Mouse (Mus musculus) layer of hippocampus, adult 11-12 months (tissue): ENCODE measurements around the gene Pxdc1.
A peak's percentile ranks its signal among the peaks of the same experiment; 100 is the strongest.

ENCODE experiments used
- DNase-seq: peaks from one replicate; pipeline ENCODE4 v3.0.0; 2022; ENCODE audit warnings: low spot score

Gene Pxdc1

DNA sequence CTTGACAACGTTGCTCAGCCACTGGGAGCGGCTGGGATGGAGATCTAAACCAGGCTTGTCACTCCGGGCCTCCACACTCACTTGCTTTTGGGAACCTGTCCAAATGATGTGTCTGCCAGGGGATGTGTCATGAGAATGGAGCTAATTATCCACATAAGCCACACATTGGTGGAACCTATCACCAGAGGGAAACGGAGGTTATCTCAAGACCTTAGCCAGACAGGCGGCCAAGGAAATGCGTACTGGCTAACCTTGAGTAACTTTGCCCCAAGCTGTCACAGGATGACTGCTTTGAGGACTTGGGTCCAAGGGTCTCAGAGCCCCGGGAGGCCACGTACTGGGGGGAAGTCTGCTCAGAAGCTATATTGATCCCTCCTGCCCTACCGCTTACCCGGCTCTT is 2.3 kb downstream of the Pxdc1 start:
- DNase-seq = peak; percentile 65

DNA sequence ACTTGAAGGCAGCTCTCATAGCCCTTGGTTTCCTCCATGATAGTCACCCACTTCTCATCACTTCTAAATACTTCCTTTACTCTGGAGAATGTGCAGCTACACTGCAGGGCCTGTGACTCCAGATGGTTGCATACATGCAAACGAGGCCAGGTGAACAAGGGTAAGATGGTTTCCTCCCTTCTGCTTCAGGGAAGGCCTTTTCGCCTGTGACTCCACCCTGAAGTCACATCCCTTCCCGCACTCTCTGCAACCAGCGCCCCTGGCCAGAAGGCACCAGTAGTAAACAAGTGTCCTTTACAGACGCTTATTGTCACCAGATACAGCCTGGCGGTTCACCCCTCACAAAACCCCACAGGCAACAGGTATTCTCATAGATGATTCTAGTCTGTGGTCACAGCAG is 2.9 kb downstream of the Pxdc1 start:
- DNase-seq = no peak

DNA sequence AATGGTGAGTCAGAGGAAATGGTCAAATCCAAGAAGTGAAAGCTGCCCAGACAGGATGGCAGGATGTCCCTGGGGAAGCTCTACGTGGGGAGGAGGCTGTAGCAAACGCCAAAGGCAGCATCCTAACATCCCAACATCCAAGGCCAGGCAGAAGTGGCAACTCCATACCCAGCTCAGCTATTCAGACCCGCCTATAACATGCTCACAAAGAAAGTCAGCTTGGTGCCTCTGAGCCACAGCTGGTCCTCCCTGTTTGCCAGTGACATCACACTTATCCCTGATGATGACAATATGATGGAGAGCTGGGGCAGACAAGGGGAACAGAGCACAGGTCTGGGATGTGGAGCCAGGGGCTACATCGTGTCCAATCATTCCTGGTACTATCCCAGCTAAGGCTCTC is 5.5 kb downstream of the Pxdc1 start:
- DNase-seq = no peak

DNA sequence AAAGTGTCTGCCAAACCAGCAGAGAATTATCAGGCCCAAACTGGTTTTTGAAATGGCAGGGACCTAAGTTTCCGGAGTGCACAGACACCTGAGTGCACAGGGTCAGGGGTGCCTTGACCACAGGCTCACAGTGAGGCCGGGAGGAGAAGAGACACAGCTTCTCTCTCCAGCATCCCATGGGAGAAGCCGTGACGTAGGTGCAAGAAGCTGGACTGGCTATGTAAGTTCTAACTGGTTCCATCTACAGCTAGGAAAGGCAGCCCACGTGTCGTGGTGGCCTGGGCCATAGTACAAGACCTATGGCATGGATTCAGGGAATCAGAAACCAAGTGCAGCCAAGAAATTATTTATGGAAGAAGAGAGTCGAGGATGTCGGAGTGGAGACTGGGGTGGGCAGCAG is 6.1 kb downstream of the Pxdc1 start:
- no peak for DNase-seq

DNA sequence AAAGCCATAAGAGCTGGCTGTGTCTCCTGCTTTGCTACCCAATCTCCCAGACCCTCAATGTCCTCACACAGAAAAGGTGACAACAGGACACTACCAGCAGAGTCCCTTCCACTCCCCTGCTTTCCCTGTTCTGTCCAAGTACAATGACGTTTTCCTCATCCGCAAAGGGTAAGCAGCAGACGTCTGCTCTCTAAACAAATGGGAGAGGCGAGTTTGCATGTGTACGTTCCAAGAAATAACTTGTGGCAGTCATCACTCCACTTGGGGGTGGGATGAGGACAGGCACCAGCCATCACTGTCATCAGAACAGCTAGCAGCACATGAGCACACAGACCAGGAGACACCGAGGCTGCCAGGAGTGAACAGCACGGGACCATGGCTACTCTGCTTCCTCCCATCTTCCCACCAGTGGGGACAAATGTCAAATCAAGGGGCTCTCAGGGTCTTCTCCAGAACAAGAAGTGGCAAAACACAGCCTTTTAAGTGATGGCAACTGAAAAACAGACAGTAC is 7.0 kb downstream of the Pxdc1 start:
- DNase-seq = no peak

DNA sequence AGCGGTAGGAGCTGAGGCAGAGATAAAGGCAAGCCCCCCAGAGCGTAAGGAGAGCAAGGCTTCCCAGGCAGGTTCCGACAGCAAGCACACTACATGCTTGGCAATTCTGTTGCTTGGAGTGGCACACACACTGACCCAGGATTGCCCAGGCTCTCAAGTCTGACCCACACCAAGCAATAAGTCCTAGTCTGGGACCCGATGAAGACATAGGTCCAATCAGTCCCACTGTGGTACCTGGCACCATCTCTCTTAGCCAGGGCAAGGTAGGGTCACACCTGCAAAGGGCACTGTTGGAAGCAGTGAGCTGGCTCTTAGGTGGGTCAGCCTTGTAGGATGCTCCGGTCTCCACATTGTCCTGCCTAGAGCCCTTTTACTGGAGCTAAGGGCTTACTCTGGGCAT is 7.8 kb downstream of the Pxdc1 start:
- no peak for DNase-seq

DNA sequence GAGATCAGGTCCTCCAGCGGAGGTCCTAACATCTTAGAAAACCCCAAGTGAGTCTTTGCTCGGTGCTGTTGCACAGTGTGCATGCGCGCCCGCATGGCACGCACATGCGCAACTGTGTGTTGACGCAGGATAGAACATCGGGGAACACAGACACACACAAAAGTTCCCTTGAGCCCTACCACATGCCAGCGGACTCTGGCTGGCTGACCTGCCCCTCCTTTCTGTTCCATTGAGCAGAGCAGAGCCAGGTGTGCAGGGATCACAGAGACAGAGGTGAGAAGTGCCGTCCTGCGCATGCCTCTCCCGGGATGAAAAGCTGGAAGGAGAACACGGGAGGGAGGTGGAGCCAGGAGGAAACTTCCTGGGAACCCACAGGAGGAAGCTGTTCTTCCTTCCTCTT is 8.9 kb downstream of the Pxdc1 start:
- DNase-seq = no peak

DNA sequence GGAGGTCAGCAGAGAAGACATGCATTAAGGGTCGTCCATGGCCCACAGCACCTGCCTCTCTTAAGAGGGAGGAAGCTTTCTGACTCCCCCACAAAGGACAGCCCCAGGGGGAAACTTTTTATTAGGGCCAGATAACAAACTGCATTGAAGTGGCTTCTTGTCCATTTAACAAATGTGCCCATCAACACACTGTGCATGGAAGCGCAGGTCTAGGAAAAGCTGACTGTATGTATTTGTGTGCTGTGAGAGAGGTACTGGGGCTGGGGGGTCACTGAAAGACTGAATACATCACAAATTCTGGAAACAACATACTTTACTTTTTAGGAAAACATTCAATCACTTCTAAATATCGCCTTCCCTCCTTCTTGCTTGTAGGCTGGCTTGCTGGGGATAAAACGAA is 9.4 kb downstream of the Pxdc1 start:
- DNase-seq = no peak

DNA sequence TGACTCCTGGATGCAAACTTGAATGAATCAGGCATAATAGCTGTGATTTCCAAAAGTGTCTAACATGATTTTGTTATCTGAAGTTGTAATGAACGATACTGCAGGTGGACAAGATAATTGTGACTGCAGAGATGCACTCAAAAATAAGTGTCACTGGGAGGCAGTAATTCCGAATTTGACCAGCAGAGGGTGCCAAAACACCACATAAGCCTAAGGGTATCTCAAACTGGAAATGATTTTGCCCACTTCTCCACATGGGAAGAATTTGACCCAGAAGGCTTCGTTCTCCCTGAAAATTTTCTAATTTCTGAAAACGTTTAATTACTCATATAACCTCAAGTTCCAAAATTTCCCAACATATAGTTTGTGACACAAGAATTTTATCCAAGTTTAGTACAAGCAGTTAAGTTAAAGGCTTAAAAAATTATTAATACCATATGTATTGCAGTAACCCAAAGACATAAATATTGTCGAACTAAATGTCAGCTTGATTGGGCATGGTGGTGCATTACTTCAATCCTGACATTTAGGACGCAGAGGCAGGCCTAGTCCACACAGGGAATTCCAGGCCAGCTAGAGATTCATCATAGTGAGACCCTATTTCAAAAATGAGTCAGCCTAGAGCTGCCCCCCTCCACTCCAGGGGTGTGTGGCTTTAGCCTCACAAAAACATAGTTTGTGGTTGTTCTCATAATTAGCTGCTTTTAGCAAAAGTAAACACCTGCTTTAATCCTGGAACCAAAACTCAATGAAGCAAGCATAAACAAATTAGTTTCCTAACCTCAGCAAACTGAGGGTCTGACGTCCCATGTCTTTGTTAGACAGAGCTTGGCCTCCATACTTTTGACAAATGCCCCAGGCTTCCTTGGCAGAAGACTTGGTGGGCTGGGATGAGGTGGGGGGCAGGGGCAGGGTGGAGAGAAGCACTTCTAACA is 10.1 kb downstream of the Pxdc1 start:
- DNase-seq = peak; percentile 75

DNA sequence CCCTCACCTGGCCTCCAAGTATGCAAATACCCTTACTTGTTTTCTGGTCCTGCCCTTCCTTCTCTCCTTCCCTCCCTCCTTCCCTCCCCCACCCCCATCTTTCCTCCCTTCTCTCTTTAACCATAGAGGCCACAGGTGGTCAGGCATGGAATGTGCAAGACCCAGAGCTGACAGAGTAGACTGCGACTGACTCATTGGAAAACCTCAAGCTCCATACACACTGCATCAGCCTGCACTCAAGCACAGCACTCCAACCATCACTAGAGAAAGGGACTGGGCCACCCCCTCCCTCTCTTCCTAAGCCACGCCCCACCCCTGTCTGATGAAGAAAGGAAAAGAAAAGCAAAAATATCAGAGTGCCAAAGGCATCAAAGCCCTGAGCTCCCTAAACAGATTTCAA is 12.2 kb downstream of the Pxdc1 start:
- no peak for DNase-seq

DNA sequence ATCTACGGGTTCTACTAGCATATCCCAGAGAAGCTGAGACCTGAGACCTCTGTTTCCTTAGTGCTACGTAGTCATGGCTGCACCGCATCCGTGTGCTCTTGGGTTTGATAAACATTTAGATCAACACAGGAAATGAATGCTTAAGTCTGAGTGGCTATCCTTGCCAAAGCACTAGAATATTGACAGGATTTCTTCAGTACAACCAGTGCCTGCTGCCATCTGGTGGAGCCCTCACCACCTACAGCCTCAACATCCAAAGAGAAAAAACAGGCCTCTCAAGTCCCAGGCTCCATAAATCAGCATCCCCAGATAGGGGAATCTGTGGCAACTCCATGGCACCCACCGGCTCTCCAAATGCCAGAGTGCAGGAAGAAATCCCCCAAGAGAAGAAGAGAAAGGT is 17.3 kb downstream of the Pxdc1 start:
- peak; percentile 86 for DNase-seq

DNA sequence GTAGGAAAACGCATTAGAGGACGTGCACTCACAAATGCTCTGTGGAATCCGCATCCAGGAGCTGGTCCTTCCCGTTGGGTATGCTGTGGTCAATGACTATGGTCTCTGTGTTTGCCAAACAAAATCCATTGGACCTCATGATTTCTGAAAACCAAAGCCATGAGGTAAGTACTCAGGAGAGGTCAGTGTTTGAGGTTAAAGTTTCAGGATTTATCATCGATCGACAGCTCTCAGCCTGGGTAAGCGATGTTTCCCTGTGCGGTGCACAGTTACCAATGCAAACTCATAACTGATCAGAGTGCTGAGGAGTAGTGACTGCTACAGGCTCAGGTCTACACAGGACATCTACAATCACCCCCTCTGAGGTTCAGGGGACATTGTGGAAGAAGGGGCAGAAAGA is 23.0 kb downstream of the Pxdc1 start:
- no peak for DNase-seq

DNA sequence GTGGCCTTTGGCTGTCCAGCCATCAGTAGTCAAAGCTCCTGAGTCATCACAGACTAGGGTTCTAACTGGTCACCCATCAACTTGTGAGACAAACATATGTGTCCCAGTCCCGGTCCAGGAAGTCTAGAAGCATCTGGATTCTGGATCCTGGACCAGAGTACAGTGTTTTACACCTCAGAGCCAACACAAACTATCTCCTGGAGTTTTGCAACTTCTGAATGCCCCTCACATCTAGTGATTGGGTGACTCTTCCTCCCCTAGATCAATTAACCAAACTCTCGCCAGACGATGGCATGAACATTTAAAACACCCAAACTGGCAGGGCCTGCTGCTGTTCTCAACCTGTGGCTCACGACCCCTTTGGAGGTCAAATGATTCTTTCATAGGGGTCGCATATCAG is 23.5 kb downstream of the Pxdc1 start:
- no peak for DNase-seq

DNA sequence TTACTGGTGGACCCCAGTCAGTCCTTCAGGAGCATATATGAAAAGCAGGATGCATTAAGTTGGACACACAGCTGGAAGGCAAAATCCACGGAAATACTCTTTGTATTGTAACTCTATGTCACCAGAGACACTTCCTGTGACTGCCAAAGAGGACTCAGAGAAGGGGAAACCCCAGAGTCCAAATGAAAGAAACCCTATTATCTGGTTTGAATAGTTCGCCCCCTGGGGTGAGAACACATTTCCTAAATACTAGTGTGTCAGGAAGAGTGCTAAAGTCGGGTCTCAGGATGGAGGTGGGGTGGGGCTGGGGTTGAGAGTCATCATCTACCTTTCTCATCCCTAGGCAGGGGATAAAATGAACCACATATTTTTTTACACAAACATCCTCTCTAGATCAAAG is 25.8 kb downstream of the Pxdc1 start:
- no peak for DNase-seq

DNA sequence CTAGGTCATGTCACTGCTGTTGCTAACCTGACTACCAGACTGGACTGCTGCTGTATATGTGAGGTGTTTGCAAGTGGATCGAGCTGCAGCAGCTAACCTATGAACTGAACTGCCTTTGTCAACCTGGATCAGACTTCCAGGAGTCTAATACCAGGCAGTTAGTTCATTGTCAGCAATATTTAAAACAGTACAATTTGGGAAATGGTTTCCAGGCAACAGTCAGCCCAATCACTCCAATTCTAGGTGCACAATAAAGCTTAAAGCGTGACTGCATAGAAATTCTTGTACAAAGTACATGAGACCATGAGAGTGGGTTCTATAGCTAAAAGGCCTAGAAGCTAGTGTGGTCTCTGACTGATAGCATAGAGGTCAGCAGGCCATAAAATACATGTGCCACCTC is 28.9 kb downstream of the Pxdc1 start:
- no peak for DNase-seq

DNA sequence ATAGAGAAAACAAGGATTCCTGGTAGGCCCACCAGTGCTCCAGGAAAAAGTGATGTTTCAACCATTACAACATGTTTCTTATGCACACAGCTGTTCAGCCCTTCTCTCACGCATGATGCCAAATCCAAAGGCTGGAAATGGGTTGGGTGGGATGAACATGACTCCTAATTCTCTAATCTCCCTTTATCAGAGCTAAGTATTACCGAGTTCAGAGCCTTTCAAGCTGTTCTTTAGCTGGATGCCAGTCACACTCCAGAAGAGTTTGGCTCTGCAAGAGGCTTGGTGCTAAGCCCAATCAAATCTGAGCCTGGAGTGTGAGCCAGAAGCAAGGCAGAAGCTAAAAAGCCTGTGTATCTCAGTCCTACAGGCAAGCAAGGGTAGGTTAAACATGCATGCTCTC is 40.9 kb downstream of the Pxdc1 start:
- no peak for DNase-seq

DNA sequence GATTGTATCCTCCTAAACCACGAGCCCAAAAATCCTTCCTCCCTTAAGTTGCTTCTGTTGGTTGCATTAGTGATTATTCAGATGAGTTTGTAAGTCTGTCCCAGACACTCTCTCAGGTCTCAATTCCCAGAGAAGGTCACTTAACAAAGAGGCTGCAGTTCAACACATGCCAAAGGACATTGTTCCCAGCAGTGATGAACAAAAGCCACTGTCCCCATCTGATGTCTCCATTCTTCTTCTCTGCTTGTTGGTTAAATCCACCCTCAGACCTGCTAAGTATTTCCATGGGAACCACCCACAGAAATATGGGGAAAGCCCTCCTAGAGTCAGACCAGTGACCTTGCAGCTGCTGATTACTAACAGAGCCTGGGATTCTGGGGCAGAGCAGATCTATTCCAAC is 43.6 kb downstream of the Pxdc1 start:
- no peak for DNase-seq

DNA sequence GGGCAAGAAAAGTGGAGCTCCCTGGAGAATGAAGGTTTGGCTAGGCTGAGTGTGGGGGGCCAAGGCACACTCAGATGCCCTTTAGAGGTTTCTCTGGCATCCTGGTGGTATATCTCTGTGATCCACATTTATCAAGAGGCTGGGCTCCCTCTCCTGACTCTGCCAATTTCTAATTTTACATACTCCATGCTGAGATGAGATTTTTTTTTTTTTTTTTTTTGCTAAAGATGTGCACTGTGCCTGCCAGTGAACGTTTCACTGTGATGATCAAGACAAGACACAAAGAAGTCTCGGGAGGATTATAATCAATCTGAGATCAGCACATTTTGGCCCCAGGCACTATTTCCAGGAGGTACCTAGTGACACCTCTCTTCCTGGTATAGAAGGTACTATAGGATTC is 46.2 kb downstream of the Pxdc1 start:
- DNase-seq = no peak

DNA sequence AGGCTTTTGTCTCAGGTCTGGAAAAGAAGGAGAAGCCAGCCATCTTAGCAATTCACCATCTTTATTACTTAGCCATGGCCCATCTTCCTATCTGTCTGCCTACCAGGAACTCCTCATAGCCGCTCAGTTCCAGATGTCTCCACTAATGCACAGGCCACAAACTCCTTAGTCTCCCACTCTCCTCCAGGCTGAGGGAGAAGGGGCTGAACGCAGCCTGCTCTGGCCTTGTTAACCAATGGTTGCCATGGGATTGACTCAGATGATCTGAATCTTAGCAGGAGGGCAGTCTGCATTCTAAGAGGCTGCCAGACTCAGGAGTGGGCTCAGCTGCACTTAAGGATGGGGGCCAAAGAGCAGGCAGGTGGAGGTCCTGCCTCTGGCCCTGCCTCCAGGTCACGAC is 47.4 kb downstream of the Pxdc1 start:
- DNase-seq = no peak

DNA sequence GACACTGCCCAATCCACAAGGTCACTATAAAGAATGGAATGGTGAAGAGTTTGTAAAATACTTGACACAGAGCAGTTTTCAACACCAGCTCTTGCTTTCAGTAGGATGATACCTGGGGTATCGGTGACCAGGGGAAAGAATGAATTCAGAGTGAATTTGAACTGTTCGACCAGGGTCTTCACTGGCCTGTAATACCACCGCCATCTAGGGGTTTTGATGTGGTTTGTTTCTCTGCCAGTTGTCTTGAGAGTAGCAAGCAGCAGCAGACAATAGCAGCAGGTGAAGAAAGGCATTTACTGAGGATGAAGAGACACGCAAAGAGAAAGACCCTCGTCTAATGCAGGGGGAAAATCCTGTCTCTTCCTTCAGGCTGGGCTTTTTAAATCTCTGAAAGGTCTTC is 48.1 kb downstream of the Pxdc1 start:
- no peak for DNase-seq

DNA sequence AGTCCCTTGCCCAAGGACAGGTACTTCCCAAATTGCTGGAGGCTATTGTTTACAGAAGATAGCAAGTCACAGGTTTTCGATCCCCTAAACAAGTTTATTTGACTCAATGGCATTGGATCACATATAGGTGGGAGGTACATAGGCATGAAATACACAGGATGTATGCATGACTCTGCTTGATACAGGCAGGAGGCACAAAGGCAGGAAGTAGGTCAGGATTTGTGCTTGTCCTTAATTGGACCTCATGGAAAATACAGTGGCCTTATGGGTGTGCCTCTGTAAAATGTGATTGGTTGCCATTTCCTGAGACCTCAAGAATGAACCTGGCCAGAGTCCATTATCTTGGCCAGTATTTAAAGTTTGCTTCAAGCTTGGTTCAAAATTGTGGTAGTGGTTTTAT is 48.9 kb downstream of the Pxdc1 start:
- DNase-seq = no peak

DNA sequence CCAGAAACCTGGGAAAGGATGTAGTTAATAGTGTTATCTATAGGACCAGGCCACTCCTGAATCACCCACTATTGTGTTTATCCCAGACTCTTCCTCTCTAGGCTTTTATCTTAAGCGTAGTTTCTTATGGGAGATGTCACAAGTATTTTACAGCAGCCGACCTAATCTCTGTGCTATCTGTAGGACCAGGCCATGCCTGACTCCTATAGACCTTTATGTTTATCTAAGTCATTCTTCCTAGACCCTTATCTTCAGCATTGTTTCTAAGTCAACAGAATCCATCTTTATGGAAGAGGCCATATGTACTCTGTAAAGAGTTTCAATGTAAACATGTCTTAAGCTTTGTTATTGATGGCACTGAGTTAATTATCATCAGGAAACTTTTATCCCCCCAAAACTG is 50.5 kb downstream of the Pxdc1 start:
- DNase-seq = no peak

DNA sequence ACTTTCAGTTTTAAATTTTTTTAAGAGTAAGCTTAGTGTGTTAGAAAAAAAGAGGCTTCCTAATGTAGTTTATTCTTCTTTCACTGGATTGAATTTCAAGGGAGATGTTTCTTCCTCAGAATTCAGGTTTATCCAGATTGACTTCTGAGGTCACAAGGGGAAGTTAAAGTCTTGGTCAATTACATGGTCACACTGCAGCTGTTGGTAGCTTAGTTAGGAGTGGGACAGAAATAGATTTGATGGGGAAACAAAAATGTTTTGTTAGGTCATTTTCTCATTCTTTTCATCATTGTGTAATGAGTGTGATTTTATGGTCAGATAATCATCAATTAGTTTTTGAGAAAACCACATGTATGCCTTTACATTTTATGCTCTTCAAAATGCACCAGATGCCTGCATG is 56.5 kb downstream of the Pxdc1 start:
- no peak for DNase-seq
